Mouse (Mus musculus): ENCODE measurements around the gene Apod.
"Not testable (repeated sequence)": the region's sequence is repeated elsewhere in the genome, so short reads cannot be mapped to it uniquely, and the experiment has no call there.

Gene Apod

GRCm38 (mm10) chr16:31314497-31315233 lies at the start of gene Apod:
TSS of gene Apod (minus strand) at chr16:31314808.
- no peak for DNase-seq

- no peak for DNase-seq
Observed at GRCm38 (mm10) chr16:31363685-31364436, 49.3 kb upstream of the Apod start.

GRCm38 (mm10) chr16:31359542-31359941 lies 44.9 kb upstream of the Apod start:
- no peak for DNase-seq

- DNase-seq: no peak
Observed at GRCm38 (mm10) chr16:31358991-31359390, 44.4 kb upstream of the Apod start.

- DNase-seq: no peak
Observed at GRCm38 (mm10) chr16:31358576-31358975, 44.0 kb upstream of the Apod start.

- no peak for DNase-seq
Observed at GRCm38 (mm10) chr16:31355882-31356281, 41.3 kb upstream of the Apod start.

GRCm38 (mm10) chr16:31354341-31355329 lies 40.0 kb upstream of the Apod start:
- DNase-seq: peak; percentile 70

GRCm38 (mm10) chr16:31352996-31353395 lies 38.4 kb upstream of the Apod start:
- DNase-seq: peak; percentile 45

- DNase-seq: peak; percentile 56
Observed at GRCm38 (mm10) chr16:31347581-31347980, 33.0 kb upstream of the Apod start.

- DNase-seq: no peak
Observed at GRCm38 (mm10) chr16:31342966-31343365, 28.4 kb upstream of the Apod start.

GRCm38 (mm10) chr16:31342556-31342955 lies 27.9 kb upstream of the Apod start:
- DNase-seq: no peak

- no peak for DNase-seq
Observed at GRCm38 (mm10) chr16:31339332-31339731, 24.7 kb upstream of the Apod start.

GRCm38 (mm10) chr16:31337956-31338355 lies 23.3 kb upstream of the Apod start:
- DNase-seq: no peak

- DNase-seq: no peak
Observed at GRCm38 (mm10) chr16:31334796-31335195, 20.2 kb upstream of the Apod start.

- no peak for DNase-seq
Observed at GRCm38 (mm10) chr16:31332586-31332985, 18.0 kb upstream of the Apod start.

GRCm38 (mm10) chr16:31330970-31331369 lies 16.4 kb upstream of the Apod start:
- DNase-seq: not testable (repeated sequence)

GRCm38 (mm10) chr16:31329668-31330067 lies 15.1 kb upstream of the Apod start:
- no peak for DNase-seq

GRCm38 (mm10) chr16:31327891-31328290 lies 13.3 kb upstream of the Apod start:
- no peak for DNase-seq

- DNase-seq: peak; percentile 19
Observed at GRCm38 (mm10) chr16:31327430-31327829, 12.8 kb upstream of the Apod start.

- DNase-seq: peak; percentile 36
Observed at GRCm38 (mm10) chr16:31326679-31327078, 12.1 kb upstream of the Apod start.

GRCm38 (mm10) chr16:31325966-31326365 lies 11.4 kb upstream of the Apod start:
- DNase-seq: no peak

- no peak for DNase-seq
Observed at GRCm38 (mm10) chr16:31325120-31325519, 10.5 kb upstream of the Apod start.

- DNase-seq: no peak
Observed at GRCm38 (mm10) chr16:31321501-31321900, 6.9 kb upstream of the Apod start.
